Mouse (Mus musculus) layer of hippocampus, adult 9-11 months (tissue): ENCODE data around the gene Itpr3.
A peak's percentile ranks its signal among the peaks of the same experiment; 100 is the strongest.

Source experiments
- DNase-seq: peaks from one replicate; pipeline ENCODE4 v3.0.0; 2022

The Itpr3 gene

GRCm38 (mm10) chr17:27072363-27072762 lies 15.3 kb downstream of the Itpr3 start:
- DNase-seq: no peak

- DNase-seq: no peak
Measured at GRCm38 (mm10) chr17:27073126-27073525, 16.0 kb downstream of the Itpr3 start.

- no peak for DNase-seq
Measured at GRCm38 (mm10) chr17:27073778-27074177, 16.7 kb downstream of the Itpr3 start.

- DNase-seq: peak; percentile 38
Measured at GRCm38 (mm10) chr17:27074236-27074635, 17.1 kb downstream of the Itpr3 start.

GRCm38 (mm10) chr17:27074849-27075745 lies 18.0 kb downstream of the Itpr3 start:
- DNase-seq: no peak

GRCm38 (mm10) chr17:27077133-27077532 lies 20.0 kb downstream of the Itpr3 start:
- DNase-seq: no peak

- no peak for DNase-seq
Measured at GRCm38 (mm10) chr17:27077920-27078319, 20.8 kb downstream of the Itpr3 start.

GRCm38 (mm10) chr17:27078499-27078898 lies 21.4 kb downstream of the Itpr3 start:
- no peak for DNase-seq

- no peak for DNase-seq
Measured at GRCm38 (mm10) chr17:27081868-27082267, 24.8 kb downstream of the Itpr3 start.

- no peak for DNase-seq
Measured at GRCm38 (mm10) chr17:27082796-27083195, 25.7 kb downstream of the Itpr3 start.

- no peak for DNase-seq
Measured at GRCm38 (mm10) chr17:27083601-27084000, 26.5 kb downstream of the Itpr3 start.

GRCm38 (mm10) chr17:27085676-27086075 lies 28.6 kb downstream of the Itpr3 start:
- DNase-seq: no peak

GRCm38 (mm10) chr17:27087426-27087825 lies 30.3 kb downstream of the Itpr3 start:
- DNase-seq: no peak

- no peak for DNase-seq
Measured at GRCm38 (mm10) chr17:27090068-27090467, 33.0 kb downstream of the Itpr3 start.

- no peak for DNase-seq
Measured at GRCm38 (mm10) chr17:27095690-27096089, 38.6 kb downstream of the Itpr3 start.

- no peak for DNase-seq
Measured at GRCm38 (mm10) chr17:27101675-27102074, 44.6 kb downstream of the Itpr3 start.

- no peak for DNase-seq
Measured at GRCm38 (mm10) chr17:27105698-27106470, 48.8 kb downstream of the Itpr3 start.

- no peak for DNase-seq
Measured at GRCm38 (mm10) chr17:27106745-27107144, 49.6 kb downstream of the Itpr3 start.

- no peak for DNase-seq
Measured at GRCm38 (mm10) chr17:27107936-27108335, 50.8 kb downstream of the Itpr3 start.

- no peak for DNase-seq
Measured at GRCm38 (mm10) chr17:27110072-27110471, 53.0 kb downstream of the Itpr3 start.

GRCm38 (mm10) chr17:27118676-27119539 lies 61.8 kb downstream of the Itpr3 start:
- no peak for DNase-seq

GRCm38 (mm10) chr17:27119540-27119895 lies 62.4 kb downstream of the Itpr3 start:
- DNase-seq: no peak

GRCm38 (mm10) chr17:27119954-27120353 lies 62.9 kb downstream of the Itpr3 start:
- DNase-seq: no peak
